Mouse (Mus musculus) embryo, embryonic 11.5 days (tissue): ENCODE measurements around the gene Phrf1.

Experiments
- DNase-seq: peaks from one replicate; pipeline ENCODE4 v3.0.0-alpha.2; 2012; ENCODE audit warnings: low read depth, low spot score

Gene Phrf1

DNA sequence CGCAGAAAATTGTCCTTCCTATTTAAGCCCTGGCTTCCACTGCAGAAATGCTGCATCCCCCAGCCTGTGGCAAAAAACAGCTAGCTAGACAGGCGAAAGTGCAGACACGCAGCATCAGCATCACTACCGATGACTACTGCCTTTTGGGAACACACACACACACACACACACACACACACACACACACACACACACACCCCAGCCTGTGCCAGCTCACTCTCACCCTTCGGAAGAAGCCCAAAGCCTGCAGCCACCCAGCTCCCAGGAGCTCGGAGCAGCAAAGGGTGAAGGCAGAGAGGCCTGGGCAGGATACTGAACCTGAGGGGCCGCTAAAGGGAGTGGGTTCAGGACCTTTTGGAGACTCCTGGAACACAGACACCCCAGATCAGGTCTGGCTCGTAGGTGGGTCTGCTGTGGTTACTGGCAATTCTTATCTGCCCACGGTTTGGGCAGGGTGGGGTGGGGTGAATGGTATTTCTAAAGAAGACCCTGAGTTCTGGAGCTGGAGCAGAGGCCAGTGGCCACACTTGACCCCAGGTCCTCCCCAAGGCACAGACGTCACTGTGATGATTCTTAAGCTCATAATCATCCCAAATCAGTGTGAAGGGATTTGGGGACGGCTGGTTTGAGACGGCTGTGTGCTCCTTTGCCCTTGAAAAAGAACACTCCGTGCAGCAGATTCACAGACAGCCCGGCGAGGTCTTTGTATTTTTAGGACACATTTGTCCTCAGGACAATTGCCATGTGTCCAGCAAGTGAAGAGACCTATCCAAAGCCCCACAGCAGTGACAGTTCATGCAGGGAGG lies 64.2 kb downstream of the Phrf1 start:
- no peak for DNase-seq

DNA sequence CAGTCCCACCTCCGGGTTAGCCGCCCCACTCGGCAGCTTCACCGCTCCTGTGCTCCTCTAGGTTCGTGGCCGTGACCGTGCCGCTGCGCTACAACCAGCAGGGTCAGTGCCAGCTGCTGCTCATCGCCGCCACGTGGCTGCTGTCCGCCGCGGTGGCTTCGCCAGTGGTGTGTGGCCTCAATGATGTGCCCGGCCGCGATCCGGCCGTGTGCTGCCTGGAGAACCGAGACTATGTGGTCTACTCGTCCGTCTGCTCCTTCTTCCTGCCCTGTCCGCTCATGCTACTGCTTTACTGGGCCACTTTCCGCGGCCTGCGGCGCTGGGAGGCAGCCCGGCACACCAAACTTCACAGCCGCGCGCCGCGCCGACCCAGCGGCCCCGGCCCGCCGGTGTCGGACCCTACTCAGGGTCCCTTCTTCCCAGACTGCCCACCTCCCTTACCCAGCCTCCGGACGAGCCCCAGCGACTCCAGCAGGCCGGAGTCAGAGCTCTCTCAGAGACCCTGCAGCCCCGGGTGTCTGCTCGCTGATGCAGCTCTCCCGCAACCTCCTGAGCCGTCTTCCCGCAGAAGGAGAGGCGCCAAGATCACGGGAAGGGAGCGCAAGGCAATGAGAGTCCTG lies 65.4 kb downstream of the Phrf1 start:
- no peak for DNase-seq

DNA sequence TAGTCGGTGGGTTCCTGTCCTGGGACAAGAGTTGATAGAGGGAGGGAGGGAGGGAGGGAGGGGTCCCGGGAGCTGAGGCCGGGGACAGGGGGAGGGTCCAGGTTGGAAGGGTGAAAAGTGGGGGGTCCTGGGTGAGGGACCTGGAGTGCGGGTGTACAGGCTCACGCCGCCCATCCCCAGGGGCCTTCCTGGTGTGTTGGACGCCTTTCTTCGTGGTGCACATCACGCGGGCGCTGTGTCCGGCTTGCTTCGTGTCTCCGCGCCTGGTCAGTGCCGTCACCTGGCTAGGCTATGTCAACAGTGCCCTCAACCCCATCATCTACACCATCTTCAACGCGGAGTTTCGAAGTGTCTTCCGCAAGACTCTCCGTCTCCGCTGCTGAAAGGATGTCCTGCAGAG lies 65.9 kb downstream of the Phrf1 start:
- DNase-seq: no peak

DNA sequence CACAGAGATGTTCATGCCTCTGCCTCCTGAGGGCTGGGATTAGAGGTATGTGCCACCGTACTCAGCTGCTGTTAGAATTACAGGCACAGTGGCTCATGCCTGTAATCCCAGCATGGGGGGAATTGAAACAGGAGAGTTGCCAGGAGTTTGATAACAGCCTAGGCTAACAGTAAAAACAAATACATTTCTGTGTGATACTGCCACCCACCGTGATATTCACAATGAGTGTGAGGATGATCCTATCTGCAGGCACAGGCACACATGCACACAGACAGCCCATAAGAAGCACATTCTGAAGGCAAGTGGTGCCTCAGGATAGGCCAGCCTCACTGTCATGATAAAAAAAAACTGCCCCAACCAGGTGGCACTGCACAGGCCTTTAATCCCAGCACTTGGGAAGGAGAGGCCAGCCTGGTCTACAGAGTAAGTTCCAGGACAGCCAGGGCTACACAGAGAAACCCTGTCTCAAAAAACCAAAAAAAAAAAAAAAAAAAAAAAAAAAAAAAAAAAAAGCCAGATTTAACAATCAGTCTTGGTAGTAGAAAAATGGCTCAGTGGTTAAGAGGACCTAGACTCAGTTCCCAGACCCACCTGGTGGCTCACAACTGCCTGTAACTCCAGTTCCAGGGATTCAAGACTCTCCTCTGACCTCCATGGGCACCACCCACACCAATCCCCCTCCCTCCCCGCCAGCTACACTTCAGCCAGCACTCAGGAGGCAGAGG lies 69.5 kb downstream of the Phrf1 start:
- no peak for DNase-seq

DNA sequence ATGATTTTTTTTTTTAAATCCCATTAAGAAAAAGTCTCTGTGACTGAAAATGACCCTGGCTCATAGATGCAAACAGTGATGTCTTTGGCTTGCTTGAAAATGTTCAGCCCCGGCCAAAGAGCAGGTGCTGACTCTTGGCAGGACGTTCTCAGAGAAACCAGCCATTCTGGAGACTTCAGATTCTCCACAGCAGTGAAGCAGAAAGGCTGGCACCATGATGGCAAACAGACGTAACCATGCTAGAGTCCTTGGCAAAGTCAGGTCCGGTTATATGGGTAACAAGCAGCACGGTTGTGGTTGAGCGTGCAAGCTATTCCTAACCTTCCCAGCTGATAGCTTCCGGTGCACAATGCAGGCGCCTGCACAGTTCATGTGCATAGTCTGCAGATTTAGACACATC lies 70.6 kb downstream of the Phrf1 start:
- no peak for DNase-seq

DNA sequence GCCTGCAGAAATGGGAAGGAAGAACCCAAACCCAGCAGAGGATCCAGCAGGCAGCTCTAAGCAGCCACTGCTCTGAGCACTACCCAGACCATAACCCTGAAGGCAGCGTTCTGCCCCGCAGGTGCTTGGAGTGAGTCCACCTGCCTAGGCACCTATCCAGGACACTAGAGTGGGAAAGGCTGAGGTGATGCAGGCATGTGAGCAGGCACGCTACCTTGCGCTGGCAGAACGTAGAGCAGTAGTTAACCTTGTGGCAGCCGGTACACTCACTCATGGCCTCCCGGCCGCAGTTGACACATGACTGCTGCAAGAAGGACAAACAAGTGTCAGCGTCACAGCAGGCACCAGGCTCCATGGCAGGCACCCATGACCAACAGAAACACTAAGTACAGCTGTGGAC lies 72.8 kb downstream of the Phrf1 start:
- no peak for DNase-seq

DNA sequence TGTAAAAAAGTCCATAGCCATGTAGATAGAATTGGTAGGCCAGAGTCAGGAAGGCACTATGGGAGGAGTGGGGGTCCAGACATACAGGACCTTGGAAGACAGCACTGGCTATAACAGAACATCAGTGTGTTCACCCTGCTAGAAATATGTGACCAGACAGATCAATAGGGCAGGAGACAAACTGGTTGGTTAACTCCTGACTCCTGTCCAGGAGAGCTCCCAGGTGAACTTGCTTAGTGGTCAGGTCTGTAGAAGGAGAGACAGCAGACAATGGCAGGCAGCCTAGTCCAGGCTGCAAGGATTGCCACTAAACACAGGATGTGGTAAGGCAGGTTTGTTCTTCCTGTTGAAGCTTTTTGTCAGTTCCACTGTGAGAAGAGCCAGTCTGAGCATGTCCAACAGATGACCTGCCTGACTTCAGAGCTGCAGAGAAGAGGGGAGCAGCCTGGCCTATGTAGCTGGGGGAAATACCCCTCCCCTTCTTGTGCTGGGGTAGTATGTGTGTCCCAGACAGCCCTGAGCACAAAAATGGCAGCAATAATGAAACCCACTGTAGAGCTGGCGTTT lies 74.2 kb downstream of the Phrf1 start:
- DNase-seq: no peak

DNA sequence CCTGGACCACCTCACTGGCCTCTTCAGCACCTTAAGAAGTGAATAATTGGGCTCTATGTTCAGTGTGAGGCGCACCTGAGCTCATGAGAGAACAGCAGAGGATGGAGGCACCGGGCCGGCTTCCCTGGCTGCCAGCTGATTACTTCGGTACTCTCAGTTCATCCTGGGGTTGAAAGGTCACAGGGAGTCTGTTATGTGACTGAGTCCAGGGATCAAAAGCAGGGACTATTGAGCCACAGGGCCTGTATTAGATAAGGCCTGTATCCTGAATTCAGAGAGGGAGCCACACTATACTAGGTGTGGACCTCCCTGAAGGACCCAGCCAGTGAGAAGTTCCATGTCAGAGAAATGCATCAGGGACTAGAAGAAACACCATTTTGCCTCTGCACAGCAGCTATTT lies 76.0 kb downstream of the Phrf1 start:
- no peak for DNase-seq
